Mouse (Mus musculus): Measurements from ENCODE around the gene Fars2.

The Fars2 gene

DNA sequence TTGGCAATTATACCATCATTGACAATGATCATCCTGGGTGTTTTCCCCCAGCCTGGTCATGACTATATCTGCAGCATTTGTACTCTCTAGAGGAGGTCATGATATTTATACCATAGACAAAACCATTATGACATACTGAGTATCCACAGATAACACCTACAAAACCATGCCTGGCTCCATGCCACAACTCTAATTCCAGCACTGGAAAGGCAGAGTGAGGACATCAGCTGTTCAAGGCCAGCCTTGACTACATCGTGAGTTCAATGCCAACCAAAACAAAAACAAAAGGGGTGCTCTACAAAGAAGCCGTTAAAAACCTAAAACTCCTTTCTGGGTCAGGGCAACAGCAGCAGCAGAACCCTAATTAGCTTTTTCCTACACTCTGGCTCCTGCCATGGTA is 392.9 kb downstream of the Fars2 start:
- no peak for DNase-seq (ENCODE audit: low spot score)

DNA sequence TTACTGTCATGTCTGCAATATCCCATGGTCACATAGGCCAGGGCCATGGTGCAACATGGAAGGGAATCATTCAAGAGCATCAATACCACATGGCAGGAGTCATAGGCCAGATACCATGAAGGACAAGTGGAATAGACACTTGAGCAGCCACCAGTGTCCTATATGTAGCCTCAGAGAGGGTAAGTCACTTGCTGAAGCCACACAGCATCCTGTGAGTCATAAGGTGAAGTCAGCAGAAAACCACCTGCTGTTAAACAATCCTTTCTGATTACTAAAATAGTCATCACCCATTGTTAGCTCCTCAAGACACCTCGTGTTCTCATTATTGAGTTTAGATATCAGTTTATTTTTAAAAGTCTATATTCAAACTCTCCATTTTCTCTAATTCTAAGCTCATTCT is 395.9 kb downstream of the Fars2 start:
- no peak for DNase-seq (ENCODE audit: low spot score)

DNA sequence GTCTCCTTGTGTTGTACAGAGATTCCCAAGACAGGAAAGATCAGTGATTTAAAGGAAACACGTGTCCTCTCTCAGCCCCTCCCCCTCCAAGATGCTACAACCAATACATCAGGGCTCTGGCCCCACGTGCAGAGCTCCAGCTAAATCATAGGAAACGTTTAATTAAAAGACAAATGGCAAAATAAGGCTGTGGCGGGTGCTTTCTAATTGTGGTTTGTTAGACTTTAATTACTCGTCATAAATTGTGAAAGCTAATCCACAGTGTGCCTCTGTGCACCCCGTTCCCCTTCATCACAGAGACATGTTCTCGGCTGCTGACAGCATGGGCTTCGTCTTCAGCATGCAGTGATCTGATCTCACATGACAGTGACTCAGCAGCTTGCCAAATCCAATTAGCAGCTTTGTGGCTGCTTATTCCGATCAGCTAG is 400.9 kb downstream of the Fars2 start:
- DNase-seq (ENCODE audit: low spot score) = no peak

DNA sequence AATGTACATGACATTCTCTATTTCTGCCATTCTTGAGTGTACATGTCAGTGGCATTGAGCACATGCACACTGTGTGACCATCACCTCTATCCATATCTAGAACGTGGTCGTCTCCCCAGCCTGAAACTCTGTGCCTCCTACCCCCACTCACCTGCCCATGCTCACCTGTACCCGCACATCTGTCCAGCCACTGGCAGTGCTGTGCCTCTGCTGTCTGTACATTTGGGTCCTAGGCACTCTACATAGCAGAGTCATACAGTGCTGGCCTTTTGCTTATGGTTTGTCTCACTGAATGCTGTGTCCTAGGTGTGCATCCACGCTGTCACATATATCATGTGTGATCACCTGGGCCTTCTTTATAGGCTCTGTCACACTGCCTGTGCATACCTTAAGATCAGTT is 410.5 kb downstream of the Fars2 start:
- DNase-seq (ENCODE audit: low spot score) = no peak

DNA sequence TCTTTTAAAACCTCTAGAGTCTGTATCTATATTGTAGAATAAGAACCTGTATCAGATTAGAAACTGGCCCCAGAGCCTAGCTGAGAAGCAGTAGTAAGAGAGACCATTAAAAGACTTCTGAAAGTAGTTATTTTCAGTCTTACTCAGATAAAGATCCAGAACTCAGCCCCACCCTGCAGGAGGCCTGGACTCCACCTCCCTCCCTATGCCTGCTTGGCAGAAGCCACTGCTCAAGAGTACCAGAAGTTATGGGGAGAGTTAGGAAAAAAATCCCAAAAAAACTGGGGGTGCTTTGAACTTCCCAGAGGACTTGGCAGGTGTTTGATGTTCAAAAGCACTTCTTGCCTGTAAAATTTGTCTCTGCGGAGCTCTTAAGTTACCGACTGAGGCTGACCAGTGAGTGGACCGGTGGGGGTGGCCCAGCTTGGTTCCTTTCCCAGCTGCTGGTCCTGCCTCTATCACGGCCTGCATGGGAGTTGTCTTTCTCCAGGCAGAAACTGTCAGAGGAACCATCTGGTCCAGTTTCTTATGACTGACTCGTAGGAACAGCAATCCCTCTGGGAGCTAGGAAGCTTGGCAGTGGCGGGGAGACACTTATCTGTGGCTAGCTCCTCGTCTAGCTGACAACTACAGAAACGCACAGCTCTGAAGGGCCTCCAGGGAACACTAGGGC is 411.1 kb downstream of the Fars2 start:
- no peak for DNase-seq (ENCODE audit: low spot score)

DNA sequence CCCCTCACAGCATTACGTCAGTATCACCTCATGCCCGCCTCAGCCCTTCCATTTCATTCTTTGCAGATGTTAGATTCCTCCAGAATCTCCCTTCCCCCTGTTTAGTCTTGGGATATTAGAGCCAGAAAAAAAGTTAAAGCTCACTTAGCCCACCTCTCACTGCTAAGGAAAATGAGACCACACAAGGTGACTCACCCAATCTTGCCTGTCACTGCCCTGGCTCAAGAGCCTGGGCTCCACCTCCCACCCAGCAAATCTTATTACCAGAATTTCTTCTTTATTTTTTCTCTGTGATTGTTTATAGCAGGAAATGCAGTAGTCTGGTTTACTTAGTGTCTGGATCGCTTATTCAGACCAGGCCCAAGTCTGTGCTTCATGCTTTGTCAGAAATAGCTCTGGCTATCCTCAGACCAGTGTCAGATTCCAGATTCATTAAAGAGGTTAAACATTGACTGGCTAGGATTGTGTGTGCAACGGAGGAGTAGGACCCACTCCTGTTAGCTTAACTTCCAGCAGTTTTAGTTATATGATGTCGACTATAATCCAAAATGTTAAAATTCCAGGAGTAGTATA is 412.3 kb downstream of the Fars2 start:
- DNase-seq (ENCODE audit: low spot score) = no peak

DNA sequence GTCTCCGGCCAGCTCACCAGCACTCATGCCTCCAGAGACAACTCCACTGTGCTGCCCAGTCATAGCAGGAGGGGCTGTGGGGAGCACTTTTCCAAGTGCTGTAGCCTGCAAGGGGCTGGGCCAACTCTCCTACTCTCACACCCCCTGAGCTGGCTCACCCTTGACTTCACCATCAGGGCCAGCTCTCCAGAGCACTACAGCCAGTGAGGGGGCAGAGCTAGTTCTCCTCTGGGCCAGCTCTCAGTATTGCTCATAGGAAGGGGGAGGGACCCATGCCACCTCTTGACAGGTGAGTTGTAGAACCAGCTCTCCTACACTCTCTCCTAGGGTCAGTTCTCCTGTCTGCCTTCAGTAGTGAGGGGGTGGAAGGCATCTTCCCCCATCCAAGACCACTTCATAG is 413.6 kb downstream of the Fars2 start:
- DNase-seq (ENCODE audit: low spot score) = no peak

DNA sequence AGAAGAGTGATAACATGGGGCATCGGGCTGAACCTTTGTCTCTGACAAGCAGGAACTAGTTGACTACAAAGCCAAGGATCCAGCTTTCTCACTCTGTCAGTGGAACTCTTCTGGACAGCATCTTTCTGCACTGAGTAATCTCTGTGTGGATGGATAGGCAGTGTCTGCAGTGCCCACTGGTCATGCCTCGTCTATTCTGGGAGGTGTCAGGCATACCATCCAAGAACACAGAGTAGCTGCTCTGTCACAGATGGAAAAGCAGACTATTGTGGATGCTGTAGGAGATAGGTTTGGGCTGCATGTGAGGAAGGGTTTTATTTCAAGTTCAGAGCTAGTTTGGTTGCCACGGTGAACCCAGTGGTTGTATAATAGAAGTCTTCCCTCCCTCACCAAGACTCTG is 414.7 kb downstream of the Fars2 start:
- no peak for DNase-seq (ENCODE audit: low spot score)

DNA sequence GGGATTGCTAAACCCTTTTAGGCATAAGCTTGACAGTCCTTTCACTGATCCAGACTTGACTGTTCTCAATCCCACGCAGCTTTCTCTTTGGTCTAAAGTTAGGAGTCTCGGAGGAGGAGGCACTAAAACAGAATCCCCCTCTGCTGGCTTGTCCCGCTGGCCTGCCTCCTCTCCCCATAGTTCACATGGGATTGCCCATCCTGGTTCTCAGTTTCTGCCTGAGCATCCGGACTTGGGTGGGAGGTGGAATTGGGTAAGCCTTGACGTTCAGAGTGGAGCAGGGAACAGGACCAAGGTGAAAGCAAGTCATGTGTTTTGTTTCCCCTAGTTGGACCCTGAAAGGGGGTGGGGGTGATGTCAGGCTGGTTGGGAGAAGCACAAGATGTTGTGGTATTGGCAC is 415.9 kb downstream of the Fars2 start:
- no peak for DNase-seq (ENCODE audit: low spot score)

DNA sequence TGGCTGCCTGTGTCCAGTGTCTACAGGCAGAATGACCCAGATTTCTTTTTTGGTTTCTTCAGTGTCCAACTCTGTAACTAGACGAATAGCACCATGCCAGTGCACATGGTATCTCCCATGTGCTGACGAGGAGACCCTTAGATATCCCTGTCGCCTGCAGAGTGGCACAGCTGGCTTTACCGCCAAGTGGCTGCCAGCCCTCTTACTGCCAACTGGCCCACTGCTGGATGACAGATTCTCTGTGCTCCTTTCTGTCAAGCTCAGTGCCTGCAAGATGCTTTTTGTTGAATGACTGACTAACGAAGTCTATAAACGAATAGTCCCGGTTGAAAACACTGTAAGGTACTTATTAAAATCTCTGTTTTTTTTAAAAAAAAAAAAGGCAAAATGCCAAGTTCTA is 416.3 kb downstream of the Fars2 start:
- no peak for DNase-seq (ENCODE audit: low spot score)

DNA sequence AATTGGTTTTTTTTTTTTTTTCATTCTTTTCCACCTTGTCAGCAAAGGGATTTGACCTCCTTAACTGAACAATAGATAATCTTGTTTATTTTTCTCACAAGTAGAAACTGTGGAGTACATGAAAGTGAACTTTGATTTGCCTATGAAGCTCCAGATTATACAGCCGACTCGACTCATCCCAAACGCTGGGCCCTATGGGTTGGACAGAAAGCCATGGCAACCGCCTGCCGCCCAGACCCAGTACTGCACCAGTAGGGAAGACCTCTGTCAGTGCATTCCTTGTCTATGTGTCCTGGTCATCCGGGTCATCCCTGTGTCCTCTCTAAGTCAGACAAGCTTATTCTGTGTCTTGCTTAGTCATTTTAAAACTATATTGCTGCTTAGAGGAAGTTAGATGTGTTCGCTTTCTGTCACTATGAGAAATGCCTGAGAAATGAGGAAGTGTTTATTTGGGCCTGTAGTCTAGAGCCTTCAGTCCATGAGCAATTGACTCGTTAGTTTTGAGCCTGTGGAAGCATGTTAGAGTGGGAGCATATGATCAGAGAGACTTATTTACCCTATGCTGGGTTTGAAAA is 416.8 kb downstream of the Fars2 start:
- DNase-seq (ENCODE audit: low spot score) = no peak

DNA sequence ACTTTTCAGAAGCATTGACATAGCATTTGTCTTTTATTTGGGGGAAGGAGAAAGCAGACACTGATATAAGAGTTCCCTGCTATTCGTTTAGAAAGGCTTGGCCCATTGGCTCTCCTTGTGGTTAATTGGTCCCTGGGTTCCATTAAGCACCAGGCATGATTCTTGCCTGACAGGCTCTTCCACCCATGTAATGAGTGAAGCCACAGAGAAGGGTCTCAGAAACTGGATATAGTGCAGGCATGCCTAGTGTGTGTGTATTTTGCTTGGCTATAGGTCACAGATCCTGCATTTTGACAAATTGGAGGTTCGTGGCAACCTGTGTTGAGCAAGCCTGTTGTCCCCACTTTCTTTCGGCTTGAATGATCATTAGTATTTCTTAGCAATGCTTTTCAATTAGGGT is 420.4 kb downstream of the Fars2 start:
- DNase-seq (ENCODE audit: low spot score) = no peak

DNA sequence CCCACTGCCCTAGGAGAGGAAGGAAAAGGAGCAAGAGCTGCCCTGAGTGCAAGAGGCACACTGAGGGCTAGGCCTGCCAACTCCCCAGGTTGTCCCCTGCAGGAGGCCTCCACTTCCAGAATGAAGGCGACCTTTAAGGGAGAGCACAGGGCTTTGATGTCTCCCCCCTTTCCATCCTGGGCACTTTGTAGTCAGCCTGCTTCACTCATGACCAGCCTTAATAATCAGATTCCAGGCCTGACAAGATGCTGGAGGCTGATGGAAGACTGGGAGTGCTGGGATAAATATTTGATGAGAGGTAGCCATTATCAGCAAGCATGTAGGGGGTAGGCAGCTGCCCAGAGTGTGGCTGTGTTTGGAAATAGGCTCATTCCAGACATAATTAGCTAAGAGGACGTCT is 421.2 kb downstream of the Fars2 start:
- no peak for DNase-seq (ENCODE audit: low spot score)

DNA sequence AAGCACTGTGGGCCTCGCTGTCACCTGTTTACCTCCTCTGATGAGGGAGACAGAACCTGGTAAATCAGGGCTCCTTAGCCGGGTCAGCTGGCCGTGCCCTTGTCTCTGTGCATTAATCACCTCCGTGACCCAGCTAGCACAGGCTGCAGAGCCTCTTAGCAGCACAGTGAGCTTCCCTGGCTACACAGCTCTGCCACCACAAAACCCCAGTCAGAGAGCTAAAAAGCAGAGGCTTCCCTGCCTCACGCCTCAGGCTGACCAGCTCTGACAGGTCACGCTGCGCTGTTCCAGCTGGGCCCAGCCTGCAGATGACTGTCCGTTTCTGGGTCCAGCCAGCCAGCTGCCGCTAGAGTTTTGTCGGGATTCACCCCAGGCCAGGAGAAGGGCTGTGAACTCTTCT is 423.0 kb downstream of the Fars2 start:
- no peak for DNase-seq (ENCODE audit: low spot score)

DNA sequence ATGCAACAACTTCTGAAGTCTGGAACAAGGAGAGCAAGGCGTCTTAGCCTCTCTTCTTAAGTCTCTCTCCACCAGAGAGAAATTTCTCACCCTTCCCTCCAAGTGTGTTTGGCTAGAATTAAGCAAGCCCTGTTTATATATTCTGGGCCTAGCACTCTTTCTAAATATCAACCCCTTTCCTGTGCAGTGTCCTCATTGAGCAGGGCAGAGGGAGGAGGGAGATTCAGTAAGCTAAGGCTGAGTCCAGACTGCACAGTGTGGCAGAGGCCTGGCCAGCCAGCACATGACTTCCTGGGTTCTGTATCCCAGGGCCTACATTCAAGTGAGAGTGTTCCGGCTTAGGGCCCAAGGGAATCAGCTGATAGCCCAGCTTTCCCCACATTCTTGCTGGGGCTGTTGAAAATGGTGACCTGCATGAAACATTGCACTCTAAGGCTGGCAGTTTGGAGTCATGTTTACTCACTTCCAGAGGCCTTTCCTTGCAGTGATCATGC is 424.1 kb downstream of the Fars2 start:
- no peak for DNase-seq (ENCODE audit: low spot score)

DNA sequence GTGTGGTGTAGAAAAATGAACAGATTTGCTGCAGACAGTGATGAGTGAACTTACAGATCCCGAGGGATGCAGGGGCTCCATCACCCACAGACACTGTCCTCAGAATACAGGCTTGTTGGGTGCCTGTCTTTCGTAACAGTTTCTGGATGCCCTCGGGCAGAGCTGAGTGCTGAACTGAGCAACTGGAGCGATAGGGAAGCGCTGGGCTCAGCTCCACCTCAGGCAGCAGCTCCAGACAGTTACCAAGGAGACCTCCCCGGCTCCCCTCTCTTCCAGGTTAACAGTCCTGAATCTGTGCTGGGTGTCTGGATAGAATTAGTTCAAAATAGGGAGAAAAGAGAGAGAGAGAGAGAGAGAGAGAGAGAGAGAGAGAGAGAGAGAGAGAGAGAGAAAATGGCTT is 433.5 kb downstream of the Fars2 start:
- no peak for DNase-seq (ENCODE audit: low spot score)

DNA sequence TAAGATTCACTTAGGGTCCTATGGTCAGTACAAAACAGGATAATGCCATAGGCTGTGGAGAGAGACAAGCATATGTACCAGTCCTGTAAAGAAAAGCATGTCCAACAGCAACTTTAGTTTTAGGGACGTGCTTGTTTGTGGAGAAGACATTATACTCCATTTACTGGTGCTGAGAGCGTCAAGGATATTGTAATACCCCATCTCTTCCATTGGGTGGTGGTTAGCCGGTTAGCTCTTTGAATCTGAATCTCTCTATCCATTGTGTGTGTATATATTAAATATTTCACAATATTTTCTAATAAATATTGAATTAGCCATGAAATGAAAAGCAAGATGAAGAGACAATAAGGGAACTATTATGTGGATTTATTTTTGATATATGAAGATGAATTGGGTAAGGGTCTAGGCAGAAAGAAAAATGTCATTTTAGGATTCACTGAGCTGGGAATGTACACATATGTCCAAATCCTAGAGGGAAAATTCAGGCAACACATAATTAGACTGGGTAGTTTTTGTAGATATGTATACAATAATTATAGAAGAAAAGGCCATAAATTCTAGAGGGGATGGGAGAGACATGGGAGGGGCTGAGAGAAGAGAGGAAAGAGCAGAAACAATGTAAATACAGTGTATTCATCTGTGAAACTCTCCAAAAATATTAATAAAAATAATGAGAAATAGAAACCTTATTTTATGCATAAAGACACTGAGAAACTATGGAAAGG is 435.5 kb downstream of the Fars2 start:
- DNase-seq (ENCODE audit: low spot score) = no peak

DNA sequence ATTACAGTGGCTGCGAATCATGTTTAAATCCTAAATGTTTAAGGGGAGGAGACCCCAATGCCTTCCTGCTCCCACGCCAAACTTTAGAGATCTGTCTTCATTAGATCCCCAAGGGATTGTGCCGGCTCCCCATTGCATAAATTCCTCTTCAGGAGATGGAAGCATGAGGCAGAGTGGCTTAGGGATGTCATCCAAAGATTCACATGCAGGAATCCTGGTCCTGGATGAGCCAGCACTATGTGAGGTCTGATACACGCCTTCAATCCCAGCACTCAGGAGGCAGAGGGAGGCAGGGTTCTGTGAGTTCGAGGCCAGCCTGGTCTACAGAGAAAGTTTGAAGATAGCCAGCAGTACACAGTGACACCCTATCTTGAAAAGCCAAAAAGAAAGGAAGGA is 436.0 kb downstream of the Fars2 start:
- DNase-seq (ENCODE audit: low spot score) = no peak

DNA sequence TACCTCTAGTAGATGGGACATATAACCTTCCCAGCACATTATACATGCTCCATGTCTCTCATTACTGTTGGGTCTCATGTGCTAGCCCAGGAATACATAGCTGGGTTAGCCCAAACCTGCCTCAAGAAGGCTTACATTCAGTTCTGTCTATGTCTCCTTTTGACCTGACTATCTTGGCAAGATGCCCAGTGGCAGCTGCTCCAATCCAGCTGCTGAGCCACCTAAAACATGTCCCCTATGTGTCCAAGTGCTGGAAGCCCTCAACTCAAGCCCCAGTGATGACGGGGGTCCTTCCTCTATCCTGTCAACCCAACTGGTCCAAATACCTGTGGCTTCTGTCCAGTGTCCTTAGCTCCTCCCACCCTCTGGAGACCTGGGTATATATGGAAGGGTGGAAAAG is 437.5 kb downstream of the Fars2 start:
- no peak for DNase-seq (ENCODE audit: low spot score)

DNA sequence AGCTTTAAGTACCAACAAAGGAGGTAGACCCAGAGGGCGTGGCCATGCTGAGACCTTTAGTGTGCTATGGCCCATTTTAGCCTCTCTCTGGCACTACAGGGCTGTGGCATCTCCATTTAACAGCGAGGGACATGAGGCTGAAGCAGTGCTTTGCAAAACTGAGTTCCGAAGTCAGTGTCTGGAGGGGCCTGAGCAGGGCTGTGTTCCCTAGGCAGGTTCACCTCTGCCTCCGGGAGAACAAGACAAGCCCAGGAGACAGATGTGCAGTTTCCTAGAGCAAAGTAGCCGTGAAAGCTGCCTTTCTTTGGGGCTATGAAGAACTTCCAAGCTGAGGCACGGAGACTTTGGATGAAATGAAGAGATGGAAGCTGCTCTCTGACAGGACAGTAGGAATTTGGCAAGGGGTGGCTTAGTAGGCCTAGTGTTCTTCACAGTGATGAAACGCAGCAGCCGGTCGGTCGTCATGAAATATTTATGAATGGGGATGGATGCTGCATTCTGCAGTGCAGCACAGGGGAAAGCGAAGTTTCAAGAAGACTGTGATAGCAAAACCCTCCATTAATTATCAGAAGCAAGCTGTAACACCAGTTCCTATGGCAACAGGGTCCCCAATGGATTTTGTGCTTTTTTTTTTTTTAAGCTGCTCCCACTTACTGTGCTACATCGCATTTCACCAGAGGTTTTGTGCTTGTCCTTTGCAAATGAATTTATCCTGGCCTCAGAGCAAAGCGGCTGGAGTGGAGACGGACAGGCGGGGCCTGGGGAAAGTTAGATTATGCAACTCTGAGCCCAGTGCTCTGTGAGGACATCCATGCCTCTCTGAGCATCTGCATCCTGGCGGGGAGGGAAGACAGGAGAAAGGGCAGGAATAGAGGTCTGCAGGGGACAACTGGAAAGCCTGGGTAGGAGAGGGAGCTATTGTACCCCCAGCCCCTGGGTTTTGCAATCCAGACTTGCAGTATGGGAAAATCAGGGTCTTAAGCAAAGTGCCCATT is 445.5 kb downstream of the Fars2 start:
- DNase-seq (ENCODE audit: low spot score) = no peak

DNA sequence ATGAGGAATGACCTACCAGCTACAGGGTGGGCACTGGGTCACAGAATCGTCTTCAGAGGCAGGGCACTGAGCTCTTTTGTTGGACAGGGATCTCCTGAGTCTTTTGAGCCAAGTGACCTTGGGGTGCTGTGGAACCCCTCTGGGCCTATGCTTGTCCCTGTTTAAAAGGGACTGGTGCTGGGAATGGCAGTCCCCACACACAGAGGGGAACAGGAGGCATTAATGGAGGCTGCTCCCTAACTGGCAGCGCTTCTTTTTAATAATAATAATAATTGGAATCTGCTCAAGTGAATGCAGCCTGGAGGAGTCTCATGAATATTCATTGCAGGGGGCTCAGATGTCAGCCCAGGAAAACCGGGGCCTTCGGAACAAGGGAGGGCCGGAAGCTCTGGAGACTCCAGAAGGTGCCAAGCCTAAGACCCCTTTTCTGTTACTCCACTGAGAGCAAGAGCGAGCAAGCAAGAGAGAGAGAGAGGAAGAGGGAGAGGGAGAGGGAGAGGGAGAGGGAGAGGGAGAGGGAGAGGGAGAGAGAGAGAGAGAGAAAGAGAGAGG is 447.6 kb downstream of the Fars2 start:
- DNase-seq (ENCODE audit: low spot score) = no peak

DNA sequence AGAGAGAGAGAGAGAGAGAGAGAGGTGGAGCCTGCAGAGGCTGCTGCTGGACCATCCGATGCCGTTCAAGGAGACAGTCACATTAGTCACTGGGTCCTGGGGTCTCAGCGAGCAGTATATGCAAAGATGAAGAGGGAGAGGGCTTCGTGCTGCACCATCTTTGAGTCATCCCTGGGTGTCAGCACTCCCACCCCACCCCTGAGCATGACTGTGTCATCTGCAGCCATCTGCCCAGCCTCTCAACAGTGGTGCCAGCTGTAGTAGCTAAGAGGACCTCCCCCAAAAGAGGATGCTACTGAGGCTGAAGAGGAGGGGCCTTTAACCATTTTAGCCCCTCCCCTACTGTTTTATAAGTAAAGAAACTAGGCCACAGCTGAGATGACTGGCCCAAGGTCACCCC is 459.6 kb downstream of the Fars2 start:
- no peak for DNase-seq (ENCODE audit: low spot score)

Measured in spleen, adult 12 weeks (tissue).